Mouse (Mus musculus): ENCODE measurements around the gene Rtkn.

Rtkn gene

GRCm38 (mm10) chr6:83134951-83135513 is at the start of gene Rtkn:
Rtkn (plus strand) TSS chr6:83135463.
- no peak for DNase-seq (ENCODE audit: low read depth)

GRCm38 (mm10) chr6:83086121-83087035 is 48.9 kb upstream of the Rtkn start, which contains the start of gene Lbx2:
Lbx2 (plus strand) TSS chr6:83086367.
- peak; percentile 55 for DNase-seq (ENCODE audit: low read depth)

- DNase-seq (ENCODE audit: low read depth), result no peak
Measured at GRCm38 (mm10) chr6:83087205-83087925, 47.9 kb upstream of the Rtkn start.

- DNase-seq (ENCODE audit: low read depth), result no peak
Measured at GRCm38 (mm10) chr6:83087926-83088260, 47.4 kb upstream of the Rtkn start.

GRCm38 (mm10) chr6:83092416-83093127 is 42.7 kb upstream of the Rtkn start:
- DNase-seq (ENCODE audit: low read depth), result no peak

GRCm38 (mm10) chr6:83095968-83096367 is 39.3 kb upstream of the Rtkn start:
- peak; percentile 89 for DNase-seq (ENCODE audit: low read depth)

GRCm38 (mm10) chr6:83098411-83098810 is 36.9 kb upstream of the Rtkn start:
- DNase-seq (ENCODE audit: low read depth), result no peak

- peak; percentile 94 for DNase-seq (ENCODE audit: low read depth)
Measured at GRCm38 (mm10) chr6:83101316-83101687, 34.0 kb upstream of the Rtkn start, which contains the start of the genes Ccdc142 and Gm42688. Ccdc142 (plus strand) TSS chr6:83101601. Gm42688 (plus strand) TSS chr6:83101617.

- DNase-seq (ENCODE audit: low read depth), result peak; percentile 85
Measured at GRCm38 (mm10) chr6:83101688-83102556, 33.3 kb upstream of the Rtkn start.

GRCm38 (mm10) chr6:83103130-83103650 is 32.1 kb upstream of the Rtkn start:
- DNase-seq (ENCODE audit: low read depth), result no peak

- DNase-seq (ENCODE audit: low read depth), result no peak
Measured at GRCm38 (mm10) chr6:83104158-83104557, 31.1 kb upstream of the Rtkn start.

- DNase-seq (ENCODE audit: low read depth), result peak; percentile 87
Measured at GRCm38 (mm10) chr6:83107566-83108400, 27.5 kb upstream of the Rtkn start.

- DNase-seq (ENCODE audit: low read depth), result peak; percentile 71
Measured at GRCm38 (mm10) chr6:83108762-83109668, 26.2 kb upstream of the Rtkn start, which contains the start of gene Mrpl53. Mrpl53 (plus strand) TSS chr6:83109040.

GRCm38 (mm10) chr6:83111510-83112136 is 23.6 kb upstream of the Rtkn start:
- DNase-seq (ENCODE audit: low read depth), result no peak

GRCm38 (mm10) chr6:83115011-83115671 is 20.1 kb upstream of the Rtkn start, which contains the start of gene Mogs:
Mogs (plus strand) TSS chr6:83115496.
- peak; percentile 89 for DNase-seq (ENCODE audit: low read depth)

- peak; percentile 65 for DNase-seq (ENCODE audit: low read depth)
Measured at GRCm38 (mm10) chr6:83115682-83116372, 19.4 kb upstream of the Rtkn start.
